Mouse (Mus musculus) C2C12 (cell line): ENCODE data around the gene Tpcn2.

Experiments
- CEBPB ChIP-seq: IDR thresholded peaks from one replicate; pipeline ENCODE4 v1.6.1; 2011; ENCODE audit warnings: low read depth, mild to moderate bottlenecking, control low read depth, moderate library complexity
- CTCF ChIP-seq: IDR thresholded peaks from one replicate; pipeline ENCODE4 v1.5.1; 2011; ENCODE audit not compliant: control insufficient read depth, insufficient read depth, insufficient read length
- FOSL1 ChIP-seq: IDR thresholded peaks from one replicate; pipeline ENCODE4 v1.8.0; 2011; ENCODE audit warnings: mild to moderate bottlenecking, low read length; ENCODE audit not compliant: poor library complexity, insufficient read depth, severe bottlenecking
- MAX ChIP-seq: IDR thresholded peaks from one replicate; pipeline ENCODE4 v1.6.1; 2011; ENCODE audit warnings: mild to moderate bottlenecking, control low read depth
- MYOG ChIP-seq: IDR thresholded peaks from one replicate; pipeline ENCODE4 v1.6.1; 2011; ENCODE audit not compliant: control insufficient read depth, insufficient read length; ENCODE audit errors: extremely low read depth
- USF1 ChIP-seq: IDR thresholded peaks from one replicate; pipeline ENCODE4 v1.6.1; 2011; ENCODE audit warnings: low read depth, mild to moderate bottlenecking, control low read depth, moderate library complexity

- TF ChIP-seq CTCF (no peak), CEBPB (no peak), MYOG (no peak), MAX (no peak), FOSL1 (no peak), USF1 (no peak)
These were observed 12.9 kb downstream of the Tpcn2 start for GRCm38 (mm10) chr7:145270955-145271354.
